Mouse (Mus musculus) spleen, postnatal 36 days (tissue): Measurements from ENCODE around the gene St8sia1.
A peak's percentile ranks its signal among the peaks of the same experiment; 100 is the strongest.

ENCODE experiments used
- DNase-seq, 2 experiments: peaks; one replicate each; pipeline ENCODE4 v3.0.0; 2022; ENCODE audit warnings: low spot score in 2 of 2, mixed read lengths in 1 of 2

Gene St8sia1

DNA sequence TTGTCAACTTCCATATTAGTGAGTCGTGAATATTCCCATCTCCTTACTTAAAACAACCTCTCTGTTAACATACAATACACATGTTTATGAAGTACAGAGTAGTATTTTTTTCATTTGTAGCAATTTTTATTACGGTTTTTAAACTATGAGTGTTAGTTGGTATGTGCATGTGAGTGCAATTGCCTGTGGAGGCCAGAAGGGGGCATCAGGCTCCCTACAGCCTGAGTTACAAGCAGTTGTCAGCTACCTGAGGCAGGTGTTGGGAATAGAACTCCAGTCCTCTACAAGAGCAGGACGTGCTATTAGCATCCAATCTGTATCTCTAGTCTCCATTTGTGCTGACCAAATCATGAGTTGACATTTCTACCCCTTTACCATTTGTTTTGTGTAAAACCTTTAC, 19.8 kb downstream of the St8sia1 start:
- no peak for DNase-seq

DNA sequence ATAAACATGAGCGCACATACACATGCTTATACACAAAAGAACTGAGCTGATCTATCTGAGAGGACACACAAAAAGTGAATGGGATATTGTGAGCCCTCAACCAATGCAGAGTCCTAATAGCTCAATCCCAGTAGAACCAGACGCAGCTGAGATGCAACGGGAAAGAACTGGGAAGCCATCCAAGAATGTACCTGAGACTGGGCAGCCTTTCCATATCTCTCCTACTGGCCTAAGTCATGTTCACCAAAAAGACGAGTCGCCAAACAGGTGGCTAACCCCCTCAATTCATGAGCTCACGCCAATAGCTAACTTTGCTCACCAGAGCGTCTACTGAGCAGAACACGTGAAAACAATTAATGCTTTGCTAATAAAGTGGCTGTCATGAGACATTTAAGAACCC, 20.8 kb downstream of the St8sia1 start:
- DNase-seq, result no peak

DNA sequence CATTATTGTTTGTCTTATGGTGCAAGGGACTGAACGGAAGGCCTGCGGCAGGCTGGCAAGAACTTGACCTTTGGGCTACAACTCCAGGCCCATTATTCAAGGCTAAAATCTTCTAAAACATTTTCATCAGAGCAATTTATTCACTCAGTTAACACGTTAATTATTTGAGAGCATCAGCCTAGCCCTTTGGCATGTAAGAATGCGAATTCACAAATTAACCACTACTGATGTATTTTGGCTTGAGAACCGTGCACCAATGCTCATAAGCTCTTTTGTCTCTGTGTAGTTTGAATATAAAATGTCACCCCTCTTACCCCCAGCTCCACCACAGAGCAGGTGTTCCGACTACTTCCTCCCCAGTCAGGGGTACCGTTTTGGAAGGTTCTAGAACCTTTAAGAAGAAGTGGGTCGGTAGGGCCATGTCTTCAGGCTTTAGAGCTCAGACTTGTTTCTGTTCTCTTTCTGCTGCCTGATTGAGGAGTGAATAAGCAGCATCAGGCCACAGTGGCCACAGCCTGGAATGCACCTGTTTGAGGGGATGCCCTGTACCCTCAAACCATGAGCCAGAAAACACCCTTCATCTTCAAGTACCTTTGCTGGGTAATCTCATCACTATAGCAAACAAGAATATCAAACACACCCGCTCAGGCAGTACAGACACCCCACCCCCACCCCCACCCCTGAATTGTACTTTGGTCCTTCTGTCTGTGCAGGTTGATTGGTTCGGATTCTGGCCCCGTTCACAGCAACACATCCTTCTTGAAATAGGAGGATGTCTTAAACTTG, 22.5 kb downstream of the St8sia1 start:
- DNase-seq, result no peak

- no peak for DNase-seq
Measured at GRCm38 (mm10) chr6:142941078-142941477, 23.2 kb downstream of the St8sia1 start.

DNA sequence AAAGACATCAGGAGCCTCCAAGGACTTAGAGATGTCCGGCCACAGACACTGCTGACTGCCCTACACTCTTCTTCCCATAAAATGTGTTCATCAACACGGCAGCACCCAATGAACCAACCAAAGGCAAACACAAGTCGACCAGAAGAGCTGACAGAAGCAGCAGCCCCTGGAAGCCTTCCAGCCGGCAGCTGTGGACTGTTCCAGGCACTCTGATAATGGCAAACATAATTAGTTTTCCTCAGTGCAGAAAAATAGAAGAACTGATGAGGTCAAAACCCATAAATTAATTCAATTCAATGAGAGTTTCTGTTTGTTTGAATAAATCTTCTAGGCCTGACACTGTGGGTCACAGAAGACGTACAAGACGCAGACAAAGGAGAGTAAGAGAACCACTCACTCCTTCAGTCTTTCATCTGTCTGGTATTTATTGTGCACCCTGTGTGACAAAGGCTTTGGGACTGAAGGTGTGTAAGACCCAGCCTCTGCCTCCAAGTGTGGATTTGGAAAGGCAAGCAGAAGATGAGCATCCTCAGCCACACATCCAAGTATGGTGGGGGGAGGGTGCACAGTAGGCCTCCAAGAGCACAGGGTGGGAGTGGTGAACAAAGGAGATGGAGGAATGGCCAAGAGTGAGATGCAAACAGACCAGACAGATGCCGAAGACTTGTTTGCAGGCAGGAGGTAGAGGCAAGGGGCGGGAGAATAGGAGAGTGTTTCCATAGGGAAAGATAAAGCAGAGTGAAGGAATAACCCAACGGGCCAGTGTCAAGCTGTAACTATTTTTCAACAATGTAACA, 25.5 kb downstream of the St8sia1 start:
- DNase-seq, result no peak

GRCm38 (mm10) chr6:142938074-142938473, 26.2 kb downstream of the St8sia1 start:
- no peak for DNase-seq

- no peak for DNase-seq
Measured at GRCm38 (mm10) chr6:142932582-142932981, 31.7 kb downstream of the St8sia1 start.

GRCm38 (mm10) chr6:142932144-142932543, 32.1 kb downstream of the St8sia1 start:
- no peak for DNase-seq

DNA sequence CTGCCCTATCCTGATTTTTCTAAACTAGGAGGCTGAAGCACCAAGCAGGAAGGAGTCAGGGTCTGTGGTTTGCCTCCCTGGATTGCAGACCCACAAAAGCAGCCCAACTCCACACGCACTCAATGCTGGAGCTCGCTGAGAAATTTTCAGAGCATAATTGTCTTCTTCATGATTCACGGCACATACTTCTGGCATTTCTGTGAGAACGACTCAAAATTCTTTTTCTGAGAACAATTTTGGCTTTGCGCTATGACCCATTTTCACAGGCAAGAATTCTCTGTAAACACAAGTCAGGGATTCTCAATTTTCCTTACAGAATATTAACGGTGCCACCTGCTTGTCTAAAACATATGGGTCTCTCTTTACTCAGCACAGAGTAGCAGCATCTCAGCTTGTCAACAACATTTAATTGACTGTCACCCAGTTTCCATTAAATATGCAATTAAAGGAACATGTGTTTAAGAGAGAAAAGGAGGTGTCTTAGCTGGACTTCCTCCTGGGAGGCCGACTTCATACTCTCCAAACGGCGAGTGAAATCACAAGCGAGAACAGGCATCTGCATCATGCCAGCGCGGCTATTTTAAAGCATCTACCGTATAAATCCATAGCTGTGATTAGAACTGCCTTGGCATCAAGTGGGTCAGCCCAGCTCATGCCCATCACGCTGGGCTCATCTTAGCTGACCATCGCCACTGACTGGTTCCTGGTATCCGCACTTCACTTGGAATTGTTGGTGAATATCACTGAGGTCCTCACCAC, 35.5 kb downstream of the St8sia1 start:
- DNase-seq, result no peak

DNA sequence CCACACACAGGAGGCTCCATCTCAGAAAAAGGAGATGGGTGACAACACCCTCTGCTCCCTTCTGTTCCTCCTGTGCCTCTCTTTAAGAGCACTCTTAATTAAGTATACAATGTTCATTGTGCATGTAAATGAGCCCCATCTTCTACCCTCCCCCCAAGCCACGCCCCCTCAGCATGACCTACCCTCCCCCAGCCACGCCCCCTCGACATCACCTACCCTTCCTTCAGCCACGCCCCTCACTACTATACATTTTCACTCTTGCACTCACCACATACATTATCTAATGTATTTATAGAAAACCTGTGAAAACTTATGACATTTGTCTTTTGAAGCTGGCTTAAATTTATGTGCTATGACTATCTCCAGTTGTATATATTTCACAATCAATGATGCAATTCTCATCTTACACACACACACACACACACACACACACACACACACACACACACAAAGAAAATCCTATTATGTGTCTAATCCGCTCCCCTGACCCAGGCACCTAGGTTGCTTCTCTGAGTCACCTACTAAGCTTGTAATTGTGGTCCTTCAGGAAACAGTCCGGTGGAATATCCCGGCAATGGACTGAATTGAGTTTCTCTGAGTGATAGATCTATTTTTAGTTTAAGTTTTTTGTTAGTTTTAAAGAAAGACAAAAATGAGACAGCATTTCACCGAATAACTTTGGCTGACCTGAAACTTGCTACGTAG, 37.2 kb downstream of the St8sia1 start:
- DNase-seq, result no peak

GRCm38 (mm10) chr6:142925921-142926320, 38.3 kb downstream of the St8sia1 start:
- DNase-seq, result no peak

DNA sequence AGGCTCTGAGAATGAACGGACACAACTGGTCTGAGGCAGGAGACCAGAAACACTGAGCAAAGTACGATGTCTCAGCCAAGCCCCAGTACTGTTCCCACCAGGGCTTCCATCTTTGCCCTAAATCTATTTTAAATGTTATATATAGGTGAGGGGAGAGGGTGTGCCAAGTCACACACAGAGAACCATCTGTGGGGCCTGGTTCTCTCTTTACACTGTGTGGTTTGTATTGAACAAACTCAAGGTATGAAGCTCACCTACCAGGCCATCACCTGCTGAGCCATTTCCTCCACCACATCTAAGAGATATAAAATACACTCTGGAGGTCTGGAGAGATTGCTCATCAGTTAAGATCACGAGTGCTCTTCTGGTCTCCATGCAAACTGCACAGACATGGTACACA, 38.9 kb downstream of the St8sia1 start:
- no peak for DNase-seq

DNA sequence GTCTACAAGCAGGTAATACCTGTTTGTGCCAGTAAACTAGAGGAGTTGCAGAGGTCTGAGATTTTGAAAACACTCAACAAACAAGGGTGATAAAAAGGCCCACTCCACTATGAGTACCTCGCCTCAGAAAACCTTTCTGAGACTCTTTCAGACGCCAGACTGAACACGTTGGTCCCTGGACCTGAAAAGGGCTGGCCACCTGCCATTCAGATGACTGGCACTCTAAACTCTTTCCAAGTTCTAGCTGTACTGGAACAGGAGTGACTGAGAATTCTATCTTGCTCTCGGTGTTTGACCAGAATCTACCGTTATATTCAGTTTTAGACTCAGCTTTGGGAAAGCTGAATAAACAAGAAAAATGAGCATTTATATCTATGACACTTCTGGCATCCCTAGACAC, 43.4 kb downstream of the St8sia1 start:
- DNase-seq, result no peak

GRCm38 (mm10) chr6:142918691-142919090, 45.6 kb downstream of the St8sia1 start:
- DNase-seq, result no peak

DNA sequence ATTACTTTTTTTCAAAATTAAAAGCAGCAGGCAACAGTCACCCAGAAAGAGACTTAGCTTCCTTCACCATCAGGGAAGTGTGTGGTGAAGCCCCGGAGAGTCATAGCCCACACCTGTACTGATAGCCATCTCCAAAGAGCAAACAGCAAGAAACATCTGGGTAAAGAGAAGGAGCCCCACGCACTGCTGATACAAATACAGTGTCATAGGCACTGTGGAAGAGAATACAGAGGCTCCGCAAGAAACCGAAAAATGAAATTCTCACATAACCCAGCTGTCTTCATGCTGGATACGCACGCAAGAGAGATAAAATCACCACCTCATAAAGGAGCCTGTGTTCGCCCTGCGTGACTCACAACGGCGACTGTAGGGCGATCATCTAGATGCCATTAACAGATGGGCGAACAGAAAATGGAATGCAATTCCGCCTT, 46.8 kb downstream of the St8sia1 start:
- DNase-seq, result no peak

DNA sequence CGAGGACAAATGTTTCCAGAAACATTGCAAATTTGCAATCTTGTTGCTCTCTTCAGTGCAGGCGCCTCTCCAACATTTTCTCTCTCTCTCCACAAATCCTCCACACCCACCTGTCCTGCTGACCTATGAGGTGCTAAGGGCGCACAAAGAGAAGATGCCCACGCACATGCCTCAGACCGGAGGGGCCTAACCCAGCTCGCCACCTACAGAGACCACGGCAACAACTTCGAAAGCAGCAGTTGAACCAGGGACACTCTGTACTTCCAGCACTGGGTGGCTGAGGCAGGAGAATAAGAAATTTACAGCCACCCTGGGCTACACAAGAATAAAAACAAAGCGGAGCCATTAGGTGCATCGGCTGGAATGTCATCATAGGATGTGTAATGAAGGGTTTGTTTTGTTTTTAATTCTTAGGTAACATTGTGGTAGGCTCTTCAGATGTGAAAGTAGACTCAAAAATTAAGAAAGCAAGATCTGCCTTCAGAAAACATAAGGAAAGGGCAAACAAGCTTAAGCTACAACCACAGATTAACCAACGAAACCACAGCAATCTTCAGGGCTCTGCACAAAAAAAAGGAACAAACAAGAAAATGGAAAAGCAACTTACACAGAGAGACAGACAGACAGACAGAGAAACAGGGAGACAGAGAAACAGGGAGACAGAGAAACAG, 47.8 kb downstream of the St8sia1 start:
- no peak for DNase-seq

DNA sequence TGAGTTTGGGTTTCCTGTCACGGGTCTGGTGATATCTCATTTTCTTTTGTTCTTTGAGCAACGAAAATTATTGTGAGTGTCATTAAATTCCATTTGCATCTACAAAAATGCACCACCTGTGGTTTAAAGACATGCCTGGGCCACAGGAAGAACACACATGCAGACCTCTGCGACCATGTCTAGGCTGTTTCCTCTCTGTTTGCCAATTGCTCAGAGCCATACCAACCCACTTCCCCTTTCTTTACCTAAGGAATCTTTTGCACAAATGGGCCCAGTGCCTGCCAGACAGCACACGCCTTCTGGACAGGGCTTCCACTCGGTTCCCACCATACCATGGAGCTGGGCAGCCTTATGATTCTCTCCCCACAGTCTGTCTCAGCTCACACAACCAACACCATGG, 48.8 kb downstream of the St8sia1 start:
- DNase-seq, result peak; percentile 22 to 29

DNA sequence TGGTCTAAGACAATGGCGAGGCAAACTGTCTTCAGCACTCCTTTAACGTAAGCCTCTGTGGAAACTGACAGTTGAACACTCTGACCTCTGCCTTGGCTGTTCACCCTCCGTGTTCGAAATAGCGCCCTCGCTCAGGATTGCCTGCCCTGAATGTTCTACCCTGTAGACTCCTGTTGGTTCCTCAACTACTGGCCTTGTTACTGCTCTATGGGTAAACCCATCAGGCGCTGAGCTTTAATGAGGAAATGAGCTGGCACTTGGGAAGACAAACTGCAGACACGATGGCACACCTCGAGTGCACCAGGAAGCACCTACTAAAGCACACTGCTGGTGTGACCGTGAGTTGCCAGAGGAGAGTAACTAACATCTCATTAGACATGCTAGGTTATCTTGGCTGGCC, 49.6 kb downstream of the St8sia1 start:
- DNase-seq, result no peak

- DNase-seq, result no peak
Measured at GRCm38 (mm10) chr6:142911263-142911662, 53.0 kb downstream of the St8sia1 start.

DNA sequence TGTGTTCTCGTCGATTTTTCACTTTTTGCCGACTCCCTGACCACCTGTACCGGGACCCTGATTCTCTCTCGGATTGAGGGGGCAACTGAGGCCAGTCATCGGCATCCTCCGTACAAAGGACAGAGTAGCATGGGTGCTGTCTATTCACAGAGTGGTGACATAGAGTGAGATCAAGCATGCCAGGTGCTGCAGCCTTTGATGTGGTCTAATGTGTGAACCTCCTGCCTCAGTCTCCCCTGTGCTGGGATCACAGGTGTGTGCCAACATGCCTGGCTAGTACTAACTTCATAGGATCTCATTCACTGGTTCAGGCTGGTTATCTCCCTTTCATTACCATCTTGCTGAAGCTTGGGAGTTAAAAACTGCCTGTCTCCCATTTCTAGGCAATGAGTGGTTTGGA, 53.5 kb downstream of the St8sia1 start:
- DNase-seq, result no peak

DNA sequence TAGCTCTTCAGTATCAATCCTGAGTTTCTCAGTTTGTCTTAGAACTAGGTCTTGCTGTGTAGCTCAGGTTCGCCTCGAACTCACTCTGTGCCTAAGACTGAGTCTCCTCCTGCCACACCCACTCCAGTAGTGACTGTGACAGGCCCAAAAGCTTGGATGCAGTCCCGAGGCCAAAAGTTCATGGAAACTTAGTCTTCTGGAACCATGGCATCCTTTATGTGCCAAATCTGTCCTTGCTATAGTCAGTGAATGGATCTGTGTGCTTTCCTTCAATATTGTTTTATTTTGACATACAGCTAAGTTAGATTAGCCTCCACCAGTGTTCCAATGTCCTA, 54.5 kb downstream of the St8sia1 start:
- no peak for DNase-seq
